Mouse (Mus musculus) heart, embryonic 15.5 days (tissue): ENCODE data around the gene Dot1l. TPM values are rescaled to one million over a fixed set of nuclear protein-coding genes. Genes with fewer than 3 reads are reported as not detected.
"Not testable (repeated sequence)": the region's sequence is repeated elsewhere in the genome, so short reads cannot be mapped to it uniquely, and the experiment has no call there.

Source experiments
- ATAC-seq: fragments of 200-750 bp; cut with Nextera tagmentation; replicated peaks from 2 replicates; pipeline ENCODE4 v1.8.0; 2017; ENCODE audit warnings: low read depth, moderate TSS enrichment; ENCODE audit not compliant: insufficient number of reproducible peaks, insufficient read depth, low FRiP score
- H3K27ac ChIP-seq: fragments of 300-500 bp; sonication (generic); 2 replicates; pipeline ENCODE4 v1.5.1; 2015; ENCODE audit warnings: mild to moderate bottlenecking, inconsistent platforms
- H3K27me3 ChIP-seq: fragments of 300-500 bp; sonication (generic); 2 replicates; pipeline ENCODE4 v1.6.1; 2015; ENCODE audit warnings: inconsistent platforms
- H3K36me3 ChIP-seq: fragments of 300-500 bp; sonication (generic); 2 replicates; pipeline ENCODE4 v1.6.1; 2015; ENCODE audit warnings: mild to moderate bottlenecking, inconsistent platforms
- H3K4me1 ChIP-seq: fragments of 300-500 bp; sonication (generic); replicated peaks from 2 replicates; pipeline ENCODE4 v1.6.1; 2015; ENCODE audit warnings: inconsistent platforms
- H3K4me2 ChIP-seq: fragments of 300-500 bp; sonication (generic); 2 replicates; pipeline ENCODE4 v1.6.1; 2015; ENCODE audit warnings: inconsistent platforms, mild to moderate bottlenecking, moderate library complexity
- H3K4me3 ChIP-seq: fragments of 300-500 bp; sonication (generic); 2 replicates; pipeline ENCODE4 v1.5.1; 2015; ENCODE audit warnings: mild to moderate bottlenecking, inconsistent platforms
- H3K9ac ChIP-seq: fragments of 300-500 bp; sonication (generic); 2 replicates; pipeline ENCODE4 v1.6.1; 2015; ENCODE audit warnings: mild to moderate bottlenecking, inconsistent platforms
- H3K9me3 ChIP-seq: fragments of 300-500 bp; sonication (generic); replicated peaks from 2 replicates; pipeline ENCODE4 v1.6.1; 2016; ENCODE audit warnings: inconsistent platforms
- WGBS: fragments of 180-500 bp; shearing (Covaris S2); methylation state at CpG from one replicate; pipeline ENCODE4 v1.1.7; 2015; ENCODE audit warnings: mixed read lengths; 5-methylcytosine and 5-hydroxymethylcytosine counted together
- polyA plus RNA-seq: library from polyadenylated mRNA; unstranded; fragments of >200 nt; fragmentation: Nextera tagmentation; extraction: Ambion mirVana; gene quantifications from 2 replicates; pipeline ENCODE4 v1.2.1, GENCODE M21; 2015

The Dot1l gene
- polyA plus RNA-seq, 1 experiment from 2014 or later: 16.1 TPM

- H3K9ac ChIP-seq, H3K27ac ChIP-seq, H3K36me3 ChIP-seq, H3K4me2 ChIP-seq, H3K9me3 ChIP-seq, H3K27me3 ChIP-seq, H3K4me1 ChIP-seq, ATAC-seq, H3K4me3 ChIP-seq: not testable (repeated sequence)
- WGBS: 83% methylated on average over 3 of the region's 3 CpGs
Measured at GRCm38 (mm10) chr10:80816303-80816702, 61.3 kb downstream of the Dot1l start.

GRCm38 (mm10) chr10:80817164-80817563 is 62.2 kb downstream of the Dot1l start:
- Histone ChIP-seq H3K27me3 (no peaks in the 10 kb centered on the region), H3K9ac (no peak overlapping the region), H3K4me3 (no peak overlapping the region), H3K4me1 (peaks cover 6% of the 10 kb centered on the region), H3K27ac (no peak overlapping the region), H3K4me2 (no peak overlapping the region), H3K36me3 (no peaks in the 10 kb centered on the region), H3K9me3 (no peaks in the 10 kb centered on the region)
- 64% methylated on average over 2 of the region's 2 CpGs for WGBS
- ATAC-seq: no peak

DNA sequence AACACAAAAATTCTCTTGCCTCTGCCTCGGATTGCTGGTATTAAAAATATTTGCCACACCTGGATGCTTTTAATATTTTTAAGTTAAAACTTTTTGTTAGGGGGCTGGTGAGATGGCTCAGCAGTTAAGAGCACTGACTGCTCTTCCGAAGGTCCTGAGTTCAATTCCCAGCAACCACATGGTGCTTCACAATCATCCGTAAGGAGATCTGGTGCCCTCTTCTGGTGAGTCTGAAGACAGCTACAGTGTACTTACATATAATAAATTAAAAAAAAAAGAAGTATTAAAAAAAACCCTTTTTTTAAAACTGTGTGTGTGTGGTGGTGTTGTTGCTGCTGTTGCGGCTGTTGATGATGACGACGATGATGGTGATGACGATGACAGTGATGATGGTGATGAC is 62.9 kb downstream of the Dot1l start:
- H3K9ac ChIP-seq, H3K27me3 ChIP-seq, ATAC-seq, H3K4me1 ChIP-seq, H3K9me3 ChIP-seq, H3K4me2 ChIP-seq, H3K27ac ChIP-seq, H3K36me3 ChIP-seq, H3K4me3 ChIP-seq: not testable (repeated sequence)
- 82% methylated on average over 7 of the region's 7 CpGs for WGBS

- Histone ChIP-seq H3K9me3 (no peaks in the 10 kb centered on the region), H3K4me3 (no peak overlapping the region), H3K4me1 (no peaks in the 10 kb centered on the region), H3K4me2 (no peak overlapping the region), H3K27me3 (no peaks in the 10 kb centered on the region), H3K36me3 (no peaks in the 10 kb centered on the region), H3K27ac (no peak overlapping the region), H3K9ac (no peak overlapping the region)
- WGBS: 56% methylated on average over 6 of the region's 6 CpGs
- ATAC-seq: no peak
Measured at GRCm38 (mm10) chr10:80818599-80819281, 63.7 kb downstream of the Dot1l start.

DNA sequence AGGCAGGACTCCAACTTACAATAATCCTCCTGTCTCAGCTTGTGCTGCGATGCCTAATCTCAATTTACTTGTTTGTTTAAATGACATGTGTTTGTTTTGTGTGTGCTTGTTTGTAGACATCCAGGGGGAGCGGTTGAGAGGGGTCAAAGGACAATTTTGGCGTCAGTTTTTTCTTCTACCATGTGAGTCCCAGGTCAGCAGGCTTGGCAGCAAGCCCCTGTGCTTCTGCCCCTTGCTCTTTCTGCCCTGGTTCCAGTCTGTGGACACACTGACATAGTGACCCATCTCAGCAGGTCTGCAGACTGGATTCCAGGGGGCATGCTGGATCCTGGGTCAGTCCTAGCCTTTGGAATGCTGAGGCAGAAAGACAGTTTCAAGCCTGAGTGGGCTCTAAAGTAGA is 64.4 kb downstream of the Dot1l start:
- H3K4me3 ChIP-seq: no peak overlapping the region

GRCm38 (mm10) chr10:80821991-80822390 is 67.0 kb downstream of the Dot1l start:
- Histone ChIP-seq H3K27me3 (no peaks in the 10 kb centered on the region), H3K4me2 (no peak overlapping the region), H3K4me3 (no peak overlapping the region), H3K4me1 (0 out of 2 replicates have a peak, but pooled peaks cover 3% of the 10 kb centered on the region), H3K27ac (no peak overlapping the region), H3K9ac (no peak overlapping the region), H3K9me3 (no peaks in the 10 kb centered on the region), H3K36me3 (no peaks in the 10 kb centered on the region)
- ATAC-seq: no peak
- WGBS: 38% methylated on average over 2 of the region's 2 CpGs

More for the DNA sequence above, 64.4 kb downstream of the Dot1l start:
- Histone ChIP-seq H3K36me3 (no peaks in the 10 kb centered on the region), H3K27me3 (no peaks in the 10 kb centered on the region), H3K9me3 (no peaks in the 10 kb centered on the region), H3K4me2 (no peak overlapping the region), H3K9ac (no peak overlapping the region), H3K4me1 (no peaks in the 10 kb centered on the region), H3K27ac (no peak overlapping the region)
- WGBS: 41% methylated on average over 3 of the region's 3 CpGs
- ATAC-seq: no peak

DNA sequence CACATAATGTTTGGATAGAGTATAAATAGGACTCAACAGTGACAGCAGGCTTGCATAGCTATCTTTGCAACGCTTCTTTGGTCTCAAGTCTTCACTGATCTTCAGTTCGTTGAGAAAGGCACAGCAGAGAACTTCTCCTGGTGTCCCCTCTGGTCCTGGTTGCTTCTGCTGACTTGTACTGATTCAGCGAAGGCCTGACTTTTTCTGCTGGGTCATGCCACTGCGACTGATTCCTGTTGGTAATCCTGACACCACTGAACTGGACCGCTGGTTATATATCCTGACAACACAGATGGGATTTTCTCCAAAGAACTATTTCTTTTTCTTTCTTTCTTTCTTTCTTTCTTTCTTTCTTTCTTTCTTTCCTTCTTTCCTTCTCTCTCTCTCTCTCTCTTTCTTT is 67.5 kb downstream of the Dot1l start:
- H3K9ac ChIP-seq: no peak overlapping the region
- H3K4me2 ChIP-seq: no peak overlapping the region
- no peak overlapping the region for H3K27ac ChIP-seq
- H3K4me1 ChIP-seq: peaks cover 5% of the 10 kb centered on the region
- ATAC-seq: no peak
- 80% methylated on average over 5 of the region's 5 CpGs for WGBS
- no peak overlapping the region for H3K4me3 ChIP-seq
- H3K36me3 ChIP-seq: no peaks in the 10 kb centered on the region
- H3K9me3 ChIP-seq: no peaks in the 10 kb centered on the region
- H3K27me3 ChIP-seq: no peaks in the 10 kb centered on the region

DNA sequence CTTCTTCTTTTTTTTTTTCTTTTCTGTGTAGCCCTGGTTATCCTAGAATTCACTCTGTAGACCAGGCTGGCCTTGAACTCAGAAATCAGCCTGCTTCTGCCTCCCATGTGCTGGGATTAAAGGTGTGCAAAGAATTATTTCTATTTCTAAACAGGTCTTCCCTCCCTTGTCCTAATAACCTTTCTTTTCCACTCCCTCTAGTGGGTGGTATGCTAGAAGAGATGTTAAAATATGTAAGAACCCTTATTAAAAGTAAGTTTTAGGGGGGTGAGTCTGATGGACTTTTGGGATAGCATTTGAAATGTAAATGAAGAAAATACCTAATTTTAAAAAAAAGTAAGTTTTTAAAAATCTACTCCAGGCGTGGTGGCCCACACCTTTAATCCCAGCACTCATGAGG is 68.3 kb downstream of the Dot1l start:
- ATAC-seq: no peak
- H3K4me1 ChIP-seq: peaks cover 13% of the 10 kb centered on the region
- H3K4me2 ChIP-seq: no peak overlapping the region
- 0 out of 2 replicates have a peak overlapping the region, but pooled peaks have one; percentile 18 for H3K27ac ChIP-seq
- no peaks in the 10 kb centered on the region for H3K27me3 ChIP-seq
- 89% methylated on average over 1 of the region's 1 CpGs for WGBS
- no peaks in the 10 kb centered on the region for H3K36me3 ChIP-seq
- H3K9ac ChIP-seq: no peak overlapping the region
- no peaks in the 10 kb centered on the region for H3K9me3 ChIP-seq
- no peak overlapping the region for H3K4me3 ChIP-seq

DNA sequence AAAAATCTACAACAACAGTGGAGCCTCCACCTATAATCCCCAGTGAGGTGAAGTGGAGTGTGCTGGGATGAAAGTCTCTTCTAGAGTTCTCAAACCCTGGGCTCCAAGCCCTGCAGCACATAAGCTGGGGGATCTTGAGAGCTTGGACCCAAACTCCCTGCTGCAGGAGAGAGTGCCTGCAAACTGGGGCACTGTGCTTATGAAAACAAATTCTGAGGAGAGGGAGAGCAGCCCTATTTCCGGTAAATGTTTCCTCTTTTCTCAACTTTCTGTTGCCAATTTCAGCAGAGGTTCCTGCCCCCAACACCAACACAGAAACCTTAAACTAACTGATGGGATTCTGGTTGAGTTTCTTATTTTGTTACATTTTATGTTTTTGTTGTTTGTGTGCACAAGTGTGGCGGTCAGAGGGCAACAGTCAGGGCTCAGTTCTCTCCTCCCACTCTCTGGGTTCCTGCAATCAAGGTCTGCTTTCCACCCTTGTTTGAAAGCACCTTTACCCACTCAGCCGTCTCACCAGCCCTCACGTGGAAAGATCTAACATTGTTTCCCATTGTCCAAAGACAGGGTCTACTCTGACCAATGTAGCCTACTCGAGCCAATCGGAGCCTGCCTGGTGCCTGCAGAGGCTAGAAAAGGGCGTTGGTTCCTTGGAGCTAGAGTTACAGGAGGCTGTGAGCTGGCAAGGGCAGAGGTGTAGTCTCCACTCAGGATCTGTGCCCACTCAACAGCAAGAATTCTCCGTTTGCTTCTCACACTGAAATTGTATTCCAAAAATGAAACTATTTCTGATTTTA is 69.0 kb downstream of the Dot1l start:
- Histone ChIP-seq H3K4me3 (no peak overlapping the region), H3K27me3 (no peaks in the 10 kb centered on the region), H3K4me2 (no peak overlapping the region), H3K27ac (0 out of 2 replicates have a peak overlapping the region, but pooled peaks have one; percentile 18), H3K9ac (no peak overlapping the region), H3K4me1 (peaks cover 16% of the 10 kb centered on the region), H3K36me3 (peaks cover under 1% of the 10 kb centered on the region; the same call in 1 of the 2 replicates), H3K9me3 (no peaks in the 10 kb centered on the region)
- WGBS: 55% methylated on average over 8 of the region's 8 CpGs
- no peak for ATAC-seq

DNA sequence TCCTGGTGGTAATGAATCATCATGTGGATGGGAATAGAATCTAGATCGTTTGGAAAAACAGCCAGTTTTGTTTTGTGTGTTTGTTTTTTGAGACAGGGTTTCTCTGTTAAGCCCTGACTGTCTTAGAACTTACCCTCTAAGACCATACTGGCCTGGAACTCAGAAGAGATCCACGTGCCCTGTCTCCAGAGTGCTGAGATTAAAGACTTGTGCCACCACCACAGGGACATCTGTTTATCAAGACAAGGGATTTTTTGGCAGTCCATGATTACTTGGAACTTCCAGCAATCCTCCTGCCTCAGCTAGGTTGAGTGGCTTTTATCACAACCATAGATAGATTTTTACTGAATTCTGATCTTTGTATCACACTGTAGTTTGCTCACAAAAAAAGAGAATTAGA is 69.8 kb downstream of the Dot1l start:
- no peak for ATAC-seq
- H3K4me1 ChIP-seq: peaks cover 24% of the 10 kb centered on the region
- H3K4me2 ChIP-seq: no peak overlapping the region
- no peaks in the 10 kb centered on the region for H3K9me3 ChIP-seq
- 66% methylated on average over 2 of the region's 2 CpGs for WGBS
- no peak overlapping the region for H3K9ac ChIP-seq
- no peaks in the 10 kb centered on the region for H3K27me3 ChIP-seq
- peaks cover 8% of the 10 kb centered on the region for H3K36me3 ChIP-seq
- no peak overlapping the region for H3K27ac ChIP-seq
- no peak overlapping the region for H3K4me3 ChIP-seq

GRCm38 (mm10) chr10:80826151-80827062 is 71.4 kb downstream of the Dot1l start, which contains the start of gene Oaz1:
Oaz1 (plus strand) TSS chr10:80826656.
- ATAC-seq: peak; percentile 98
- peak within 1 kb of the TSS; percentile 82 for H3K4me3 ChIP-seq
- H3K9ac ChIP-seq: peak within 1 kb of the TSS; percentile 90
- under 1% methylated on average over 78 of the region's 82 CpGs for WGBS
- H3K27ac ChIP-seq: peak within 1 kb of the TSS; percentile 94
- H3K9me3 ChIP-seq: no peaks in the 10 kb centered on the region
- peak within 1 kb of the TSS; percentile 93 for H3K4me2 ChIP-seq
- H3K36me3 ChIP-seq: peaks cover 19% of the 10 kb centered on the region
- H3K27me3 ChIP-seq: no peaks in the 10 kb centered on the region
- peaks cover 39% of the 10 kb centered on the region for H3K4me1 ChIP-seq
